Mouse (Mus musculus) cortical plate, adult 2 months (tissue): ENCODE results near the gene Mmp8. TPM values are rescaled to one million over a fixed set of nuclear protein-coding genes. Genes with fewer than 3 reads are reported as not detected.

Experiments
- H3K27ac ChIP-seq: fragments of 200-500 bp; 2 replicates; pipeline ENCODE4 v1.5.1; 2012; ENCODE audit warnings: low read length, control low read depth, inconsistent platforms; ENCODE audit not compliant: insufficient read depth
- H3K4me1 ChIP-seq: fragments of 200-500 bp; 2 replicates; pipeline ENCODE4 v1.6.1; 2011; ENCODE audit warnings: low read length; ENCODE audit not compliant: control insufficient read depth, insufficient read depth
- H3K4me3 ChIP-seq: fragments of 200-500 bp; 2 replicates; pipeline ENCODE4 v1.5.1; 2011; ENCODE audit warnings: mild to moderate bottlenecking, low read length, control low read depth; ENCODE audit not compliant: insufficient read depth
- CTCF ChIP-seq: fragments of 200-500 bp; IDR thresholded peaks from 2 replicates; pipeline ENCODE4 v1.5.1; 2011; ENCODE audit warnings: mild to moderate bottlenecking, control low read depth, low read length; ENCODE audit not compliant: insufficient read depth; ENCODE audit errors: extremely low read depth
- POLR2A ChIP-seq: fragments of 200-500 bp; IDR thresholded peaks from 2 replicates; pipeline ENCODE4 v1.6.1; 2011; ENCODE audit warnings: mild to moderate bottlenecking, low read length, control low read depth; ENCODE audit not compliant: insufficient read depth; ENCODE audit errors: extremely low read depth
- polyA plus RNA-seq: library from polyadenylated mRNA; depleted of rRNA; stranded (reverse); fragments of >200 nt; gene quantifications from 2 replicates; pipeline ENCODE4 v1.2.3, GENCODE M21; 2012; rRNA removed

The Mmp8 gene
- polyA plus RNA-seq, 1 experiment, result not detected

DNA sequence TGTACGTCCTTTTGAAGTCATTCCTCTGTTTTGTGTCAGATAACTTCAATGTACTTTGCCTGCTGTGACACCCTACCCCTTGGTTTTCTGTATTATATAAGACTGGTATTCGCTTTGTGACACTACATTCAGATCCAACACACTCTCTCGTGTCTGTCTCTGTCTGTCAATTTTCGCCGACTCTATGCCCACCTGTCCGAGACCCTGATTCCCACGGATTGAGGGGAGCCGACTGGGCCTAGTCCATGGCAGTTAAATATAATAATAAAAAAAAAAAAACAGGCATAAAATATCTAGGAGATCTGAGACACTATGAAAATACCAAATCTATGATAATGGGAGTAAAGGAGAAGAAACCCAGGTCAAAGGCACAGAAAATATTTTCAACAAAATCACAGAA is 31.8 kb downstream of the Mmp8 start:
- H3K4me1 ChIP-seq, result no peaks in the 10 kb centered on the region

GRCm38 (mm10) chr9:7593272-7593812 is 35.1 kb downstream of the Mmp8 start:
- TF ChIP-seq CTCF (no peak), POLR2A (no peak)
- no peaks in the 10 kb centered on the region for H3K4me1 ChIP-seq

More for the DNA sequence above, 31.8 kb downstream of the Mmp8 start:
- TF ChIP-seq CTCF (no peak), POLR2A (no peak)
- no peak overlapping the region for H3K4me3 ChIP-seq
- no peak overlapping the region for H3K27ac ChIP-seq

DNA sequence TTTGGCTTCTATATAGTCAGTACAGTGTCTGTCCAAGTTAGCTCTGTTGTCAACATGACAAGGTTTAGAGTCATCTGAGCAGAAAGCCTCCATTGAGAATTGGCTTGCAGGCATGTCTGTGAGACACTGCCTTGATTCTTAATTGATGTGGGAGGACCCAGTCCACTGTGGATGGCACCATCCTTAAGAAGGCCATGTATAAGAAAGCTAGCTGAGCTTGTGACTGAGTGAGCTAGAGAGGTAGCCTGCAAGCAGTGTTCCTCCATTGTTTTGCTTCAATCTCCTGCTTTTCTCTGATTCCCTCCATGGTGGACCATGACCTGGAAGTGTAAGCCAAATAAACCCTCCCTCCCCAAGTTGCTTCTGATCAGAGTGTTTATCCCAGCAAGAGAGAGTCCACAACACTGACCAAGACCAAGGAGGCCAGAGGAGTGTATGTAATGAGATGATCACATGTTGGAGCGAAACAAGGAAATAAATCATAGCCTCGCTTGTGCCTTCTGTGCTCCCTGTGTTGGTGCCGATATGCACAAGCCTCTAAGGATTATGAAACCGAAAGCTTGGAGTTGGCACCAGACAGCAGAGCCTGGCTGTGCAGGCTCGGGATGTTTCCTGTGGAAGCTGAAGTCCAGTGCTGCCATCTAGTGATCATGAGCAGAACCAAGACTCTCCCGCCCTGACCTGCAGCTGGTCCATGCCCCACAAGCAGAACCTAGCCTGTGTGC is 36.7 kb downstream of the Mmp8 start:
- Histone ChIP-seq H3K4me3 (peak overlapping the region; percentile 22; the same call in 1 of the 2 replicates), H3K27ac (0 out of 2 replicates have a peak overlapping the region, but pooled peaks have one; percentile 3), H3K4me1 (no peaks in the 10 kb centered on the region)
- TF ChIP-seq POLR2A (no peak), CTCF (peak; percentile 83)

More at GRCm38 (mm10) chr9:7593272-7593812, 35.1 kb downstream of the Mmp8 start:
- Histone ChIP-seq H3K27ac (no peak overlapping the region), H3K4me3 (no peak overlapping the region)

GRCm38 (mm10) chr9:7602982-7603742 is 44.9 kb downstream of the Mmp8 start:
- H3K4me1 ChIP-seq, result no peaks in the 10 kb centered on the region
- no peak overlapping the region for H3K27ac ChIP-seq
- no peak overlapping the region for H3K4me3 ChIP-seq
- TF ChIP-seq CTCF (peak; percentile 98), POLR2A (no peak)

- no peak overlapping the region for H3K27ac ChIP-seq
- no peaks in the 10 kb centered on the region for H3K4me1 ChIP-seq
- TF ChIP-seq CTCF (no peak), POLR2A (no peak)
- no peak overlapping the region for H3K4me3 ChIP-seq
These were observed 45.7 kb downstream of the Mmp8 start for GRCm38 (mm10) chr9:7604005-7604404.

DNA sequence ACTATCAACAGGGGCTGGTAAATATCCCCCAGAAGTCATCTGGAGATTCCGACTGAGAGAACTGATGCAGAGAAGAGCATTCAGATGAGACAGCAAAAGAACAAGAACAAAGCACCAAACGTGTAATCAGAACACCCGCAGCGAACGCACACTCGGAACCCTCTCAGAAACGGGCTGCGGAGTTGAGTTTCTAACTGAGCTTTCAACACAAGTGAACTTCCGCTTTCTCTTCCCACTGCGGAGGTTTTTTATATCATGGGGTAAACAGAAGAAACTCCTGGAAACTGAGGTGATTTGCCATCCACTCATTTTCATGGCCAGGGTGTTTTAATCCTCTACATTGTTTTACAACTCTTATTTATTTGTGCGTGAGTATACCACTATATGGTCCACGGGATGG is 47.4 kb downstream of the Mmp8 start:
- no peak overlapping the region for H3K4me3 ChIP-seq
- H3K4me1 ChIP-seq, result no peaks in the 10 kb centered on the region
- TF ChIP-seq CTCF (no peak), POLR2A (no peak)
- H3K27ac ChIP-seq, result no peak overlapping the region

Other genes with a start within 250 kb of the Mmp8 start
- not detected in 2 replicates for gene Mmp12, start 214.1 kb upstream of the Mmp8 start, polyA plus RNA-seq
- not detected in 2 replicates for gene Mmp1b, start 170.4 kb upstream of the Mmp8 start, polyA plus RNA-seq
- gene Mmp3, start 112.6 kb upstream of the Mmp8 start, polyA plus RNA-seq, result not detected in 2 replicates
- not detected in 2 replicates for gene Mmp10, start 56.1 kb upstream of the Mmp8 start, polyA plus RNA-seq
- not detected in 2 replicates for gene Mmp27, start 12.9 kb downstream of the Mmp8 start, polyA plus RNA-seq
- gene Mmp20, start 69.8 kb downstream of the Mmp8 start, polyA plus RNA-seq, result not detected in 2 replicates
- not detected in 2 replicates for gene Mmp7, start 133.6 kb downstream of the Mmp8 start, polyA plus RNA-seq
- gene Tmem123, start 205.6 kb downstream of the Mmp8 start, polyA plus RNA-seq, result 14.9 and 18.1 TPM in 2 replicates